Mouse (Mus musculus) forebrain, embryonic 14.5 days (tissue): ENCODE measurements around the gene 4930562C15Rik. TPM values are rescaled to one million over a fixed set of nuclear protein-coding genes. Genes with fewer than 3 reads are reported as not detected.
"Not testable (repeated sequence)": the region's sequence is repeated elsewhere in the genome, so short reads cannot be mapped to it uniquely, and the experiment has no call there.

ENCODE experiments used
- ATAC-seq: fragments of 200-750 bp; cut with Nextera tagmentation; 2 replicates; pipeline ENCODE4 v1.8.0; 2017; ENCODE audit warnings: mild to moderate bottlenecking, moderate library complexity
- DNase-seq: peaks from one replicate; pipeline ENCODE4 v3.0.0-alpha.2; 2015; ENCODE audit warnings: low spot score
- H3K27ac ChIP-seq: fragments of 300-500 bp; sonication (generic); 2 replicates; pipeline ENCODE4 v1.5.1; 2014; ENCODE audit warnings: low read depth, mild to moderate bottlenecking, control low read depth, low read length, moderate library complexity
- H3K27me3 ChIP-seq: fragments of 300-500 bp; sonication (generic); replicated peaks from 2 replicates; pipeline ENCODE4 v1.6.1; 2014; ENCODE audit warnings: low read length, control low read depth, mixed read lengths; ENCODE audit not compliant: control insufficient read depth, insufficient read depth
- H3K36me3 ChIP-seq: fragments of 300-500 bp; sonication (generic); 2 replicates; pipeline ENCODE4 v1.6.1; 2014; ENCODE audit warnings: low read length, control low read depth; ENCODE audit not compliant: control insufficient read depth, insufficient read depth
- H3K4me1 ChIP-seq: fragments of 300-500 bp; sonication (generic); 2 replicates; pipeline ENCODE4 v1.6.1; 2014; ENCODE audit warnings: antibody characterized with exemption, low read length, control low read depth; ENCODE audit not compliant: control insufficient read depth, insufficient read depth
- H3K4me2 ChIP-seq: fragments of 300-500 bp; sonication (generic); 2 replicates; pipeline ENCODE4 v1.6.1; 2014; ENCODE audit warnings: mild to moderate bottlenecking, control low read depth, low read length
- H3K4me3 ChIP-seq: fragments of 300-500 bp; sonication (generic); 2 replicates; pipeline ENCODE4 v1.5.1; 2014; ENCODE audit warnings: low read depth, low read length, control low read depth
- H3K9ac ChIP-seq: fragments of 300-500 bp; sonication (generic); 2 replicates; pipeline ENCODE4 v1.6.1; 2014; ENCODE audit warnings: mild to moderate bottlenecking, low read length, control low read depth, moderate library complexity
- H3K9me3 ChIP-seq: fragments of 300-500 bp; sonication (generic); replicated peaks from 2 replicates; pipeline ENCODE4 v1.6.1; 2016; ENCODE audit warnings: low read length, control low read depth, mixed read lengths; ENCODE audit not compliant: control insufficient read depth
- WGBS: fragments of 180-500 bp; shearing (Covaris S2); extraction: QIAGEN DNeasy Blood & Tissue Kit; methylation state at CpG from one replicate; pipeline ENCODE4 v1.1.7; 2014; 5-methylcytosine and 5-hydroxymethylcytosine counted together
- polyA plus RNA-seq: library from polyadenylated mRNA; unstranded; fragments of >200 nt; fragmentation: Nextera tagmentation; extraction: Ambion mirVana; gene quantifications from 2 replicates; pipeline ENCODE4 v1.2.1, GENCODE M21; 2014

The 4930562C15Rik gene
- 0.14 TPM in 2 replicates for polyA plus RNA-seq

- no peak within 1 kb of the TSS for H3K4me3 ChIP-seq
- H3K36me3 ChIP-seq: no peaks in the 10 kb centered on the region
- no peaks in the 10 kb centered on the region for H3K27me3 ChIP-seq
- 91% methylated on average over 3 of the region's 3 CpGs for WGBS
- no peak for DNase-seq
- H3K9ac ChIP-seq: no peak within 1 kb of the TSS
- H3K27ac ChIP-seq: no peak within 1 kb of the TSS
- no peaks in the 10 kb centered on the region for H3K9me3 ChIP-seq
- no peak for ATAC-seq
- H3K4me1 ChIP-seq: no peaks in the 10 kb centered on the region
- H3K4me2 ChIP-seq: no peak within 1 kb of the TSS
Measured at GRCm38 (mm10) chr16:4835191-4835590, at the start of gene 4930562C15Rik. Gene 4930562C15Rik, plus strand, starts transcription at chr16:4835416.

GRCm38 (mm10) chr16:4785706-4786105 lies 49.5 kb upstream of the 4930562C15Rik start:
- ATAC-seq: no peak
- WGBS: 44% methylated on average over 4 of the region's 4 CpGs
- Histone ChIP-seq H3K27ac (no peak overlapping the region), H3K4me2 (no peak overlapping the region), H3K9ac (no peak overlapping the region), H3K4me3 (no peak overlapping the region), H3K36me3 (0 out of 2 replicates have a peak, but pooled peaks cover 3% of the 10 kb centered on the region), H3K4me1 (peaks cover 13% of the 10 kb centered on the region; the same call in 1 of the 2 replicates), H3K9me3 (no peaks in the 10 kb centered on the region), H3K27me3 (no peaks in the 10 kb centered on the region)
- no peak for DNase-seq

- Histone ChIP-seq H3K27ac (no peak overlapping the region), H3K27me3 (no peaks in the 10 kb centered on the region), H3K4me1 (peaks cover 13% of the 10 kb centered on the region; the same call in 1 of the 2 replicates), H3K36me3 (0 out of 2 replicates have a peak, but pooled peaks cover 3% of the 10 kb centered on the region), H3K4me2 (peak overlapping the region; percentile 86; the same call in 1 of the 2 replicates), H3K9ac (no peak overlapping the region), H3K4me3 (no peak overlapping the region), H3K9me3 (no peaks in the 10 kb centered on the region)
- DNase-seq: no peak
- no peak for ATAC-seq
Measured at GRCm38 (mm10) chr16:4788176-4788575, 47.0 kb upstream of the 4930562C15Rik start.

GRCm38 (mm10) chr16:4789311-4789768 lies 45.9 kb upstream of the 4930562C15Rik start:
- ATAC-seq (peak; percentile 45; the same call in 1 of the 2 replicates), DNase-seq (no peak)
- Histone ChIP-seq H3K9ac (peak overlapping the region; percentile 86), H3K9me3 (no peaks in the 10 kb centered on the region), H3K4me2 (peak overlapping the region; percentile 86), H3K36me3 (0 out of 2 replicates have a peak, but pooled peaks cover under 1% of the 10 kb centered on the region), H3K27me3 (no peaks in the 10 kb centered on the region), H3K4me3 (peak overlapping the region; percentile 83), H3K27ac (peak overlapping the region; percentile 69; the same call in 1 of the 2 replicates), H3K4me1 (peaks cover 13% of the 10 kb centered on the region; the same call in 1 of the 2 replicates)
- under 1% methylated on average over 29 of the region's 29 CpGs for WGBS

- peak within 1 kb of the TSS; percentile 86 for H3K9ac ChIP-seq
- H3K36me3 ChIP-seq: no peaks in the 10 kb centered on the region
- H3K4me3 ChIP-seq: peak within 1 kb of the TSS; percentile 83
- no peaks in the 10 kb centered on the region for H3K9me3 ChIP-seq
- peak; percentile 99 for ATAC-seq
- DNase-seq: peak; percentile 97
- no peaks in the 10 kb centered on the region for H3K27me3 ChIP-seq
- H3K4me2 ChIP-seq: peak within 1 kb of the TSS; percentile 86
- peaks cover 13% of the 10 kb centered on the region; the same call in 1 of the 2 replicates for H3K4me1 ChIP-seq
- under 1% methylated on average over 51 of the region's 51 CpGs for WGBS
- peak within 1 kb of the TSS; percentile 98 for H3K27ac ChIP-seq
Measured at GRCm38 (mm10) chr16:4789810-4790559, 45.2 kb upstream of the 4930562C15Rik start, which contains the start of gene Cdip1. Gene Cdip1, minus strand, starts transcription at chr16:4790292.

GRCm38 (mm10) chr16:4791332-4791731 lies 43.9 kb upstream of the 4930562C15Rik start:
- Histone ChIP-seq H3K36me3 (no peaks in the 10 kb centered on the region), H3K27me3 (no peaks in the 10 kb centered on the region), H3K4me2 (no peak overlapping the region), H3K4me3 (no peak overlapping the region), H3K9me3 (no peaks in the 10 kb centered on the region), H3K4me1 (peaks cover 13% of the 10 kb centered on the region; the same call in 1 of the 2 replicates), H3K9ac (no peak overlapping the region), H3K27ac (no peak overlapping the region)
- ATAC-seq (no peak), DNase-seq (peak; percentile 33)
- 63% methylated on average over 2 of the region's 2 CpGs for WGBS

- no peak for DNase-seq
- H3K9ac ChIP-seq: no peak overlapping the region
- H3K4me3 ChIP-seq: no peak overlapping the region
- no peaks in the 10 kb centered on the region for H3K9me3 ChIP-seq
- no peaks in the 10 kb centered on the region for H3K36me3 ChIP-seq
- no peaks in the 10 kb centered on the region for H3K27me3 ChIP-seq
- H3K4me1 ChIP-seq: no peaks in the 10 kb centered on the region
- ATAC-seq: no peak
- H3K27ac ChIP-seq: no peak overlapping the region
- 85% methylated on average over 4 of the region's 4 CpGs for WGBS
- no peak overlapping the region for H3K4me2 ChIP-seq
Measured at GRCm38 (mm10) chr16:4796631-4797030, 38.6 kb upstream of the 4930562C15Rik start.

- ATAC-seq: no peak
- no peak overlapping the region for H3K4me2 ChIP-seq
Measured at GRCm38 (mm10) chr16:4818349-4818748, 16.9 kb upstream of the 4930562C15Rik start.

GRCm38 (mm10) chr16:4824466-4824865 lies 10.8 kb upstream of the 4930562C15Rik start:
- WGBS: 85% methylated on average over 5 of the region's 5 CpGs
- not testable (repeated sequence) for ATAC-seq, H3K4me1 ChIP-seq, H3K27ac ChIP-seq, H3K4me2 ChIP-seq, DNase-seq, H3K27me3 ChIP-seq, H3K9me3 ChIP-seq, H3K4me3 ChIP-seq, H3K36me3 ChIP-seq, H3K9ac ChIP-seq

More at GRCm38 (mm10) chr16:4818349-4818748, 16.9 kb upstream of the 4930562C15Rik start:
- no peak overlapping the region for H3K9ac ChIP-seq
- WGBS: 73% methylated on average over 3 of the region's 3 CpGs
- no peak overlapping the region for H3K4me3 ChIP-seq
- H3K27me3 ChIP-seq: no peaks in the 10 kb centered on the region
- no peaks in the 10 kb centered on the region for H3K4me1 ChIP-seq
- no peak overlapping the region for H3K27ac ChIP-seq
- H3K9me3 ChIP-seq: no peaks in the 10 kb centered on the region
- H3K36me3 ChIP-seq: no peaks in the 10 kb centered on the region
- no peak for DNase-seq
